8 mouse cellular contexts compared by ENCODE assay signal in genomic region chr4:131825830-131826229, GRCm38 (mm10). TPM values are rescaled to one million over a fixed set of nuclear protein-coding genes. Genes with fewer than 3 reads are reported as not detected.
DNase-seq lines count a peak whose midpoint lies in the region; ATAC-seq and TF ChIP-seq lines count a peak whose summit lies in the region.

No protein-coding gene starts in this region.

- peaks cover 23% of the 10 kb centered on the region for H3K4me1 ChIP-seq in neural tube, embryonic 15.5 days

- no peak overlapping the region for H3K9ac ChIP-seq in neural tube, embryonic 15.5 days (replicated peaks)

- H3ac ChIP-seq in myocyte (ENCODE audit: control insufficient read depth, insufficient read length): no peak overlapping the region

- peak; percentile 50 for DNase-seq in kidney, postnatal 10 days
- DNase-seq in kidney, adult 11 months: no peak
- peak; percentile 74 for DNase-seq in adrenal gland, postnatal 14 days
- peak; percentile 50 to 55 for DNase-seq in heart, postnatal 14 days
- no peak for DNase-seq in right cerebral cortex, adult 2 months (ENCODE audit: low spot score in 2 of 2)
- no peak for DNase-seq in left cerebral cortex, postnatal 36 days (ENCODE audit: low spot score in 2 of 2)

- peaks cover 5% of the 10 kb centered on the region for H3K27me3 ChIP-seq in myocyte (ENCODE audit: control insufficient read depth, insufficient read depth, insufficient read length)
- H3K27me3 ChIP-seq in neural tube, embryonic 15.5 days (replicated peaks): 0 out of 2 replicates have a peak, but pooled peaks cover 5% of the 10 kb centered on the region

- intact Hi-C loops in heart, postnatal 14 days (cut with DNase I): no loop called here
- intact Hi-C loops in left cerebral cortex, postnatal 36 days (cut with DNase I): loop anchor here (10.0 kb wide), 1 partner anchor 311 kb away; no protein-coding TSS in a partner anchor

- H3K4me3 ChIP-seq in myocyte: peak overlapping the region; percentile 7
- H3K4me3 ChIP-seq in neural tube, embryonic 15.5 days (replicated peaks): no peak overlapping the region

- no peaks in the 10 kb centered on the region for H3K79me2 ChIP-seq in myocyte (ENCODE audit: control insufficient read depth, insufficient read depth)

- H3K36me3 ChIP-seq in myocyte (ENCODE audit: control insufficient read depth, insufficient read depth): no peaks in the 10 kb centered on the region
- H3K36me3 ChIP-seq in neural tube, embryonic 15.5 days: no peaks in the 10 kb centered on the region

- no peaks in the 10 kb centered on the region for H3K9me3 ChIP-seq in neural tube, embryonic 15.5 days (replicated peaks)

- H3K4me2 ChIP-seq in myocyte (ENCODE audit: low read depth): no peak overlapping the region
- H3K4me2 ChIP-seq in neural tube, embryonic 15.5 days: no peak overlapping the region

- no peak for ATAC-seq in neural tube, embryonic 15.5 days (ENCODE audit: low FRiP score)

- TF ChIP-seq POLR2A in myocyte (IDR thresholded peaks at IDR 0.05; ENCODE audit: insufficient read length, low read depth): no peak

- no peak overlapping the region for H3K27ac ChIP-seq in neural tube, embryonic 15.5 days (replicated peaks)

- 42% methylated on average over 8 of the region's 8 CpGs for WGBS in neural tube, embryonic 15.5 days

TF ChIP-seq in myocyte, 11 proteins besides CTCF, POLR2A, EP300 and RAD21:
- no peak for TF ChIP-seq REST (IDR thresholded peaks at IDR 0.05; ENCODE audit: insufficient read depth, insufficient read length)
- TF ChIP-seq CEBPB (IDR thresholded peaks at IDR 0.05; ENCODE audit: insufficient read depth, poor library complexity, severe bottlenecking): no peak
- TF ChIP-seq TCF12 (IDR thresholded peaks at IDR 0.05; ENCODE audit: insufficient read depth, poor library complexity, severe bottlenecking): no peak
- no peak for TF ChIP-seq TCF3 (IDR thresholded peaks at IDR 0.05; ENCODE audit: insufficient read length, low read depth)
- TF ChIP-seq E2F4 (IDR thresholded peaks at IDR 0.05; ENCODE audit: insufficient read depth): no peak
- TF ChIP-seq SRF (IDR thresholded peaks at IDR 0.05; ENCODE audit: control insufficient read depth, insufficient read length, low read depth): no peak
- no peak for TF ChIP-seq MYOG (IDR thresholded peaks at IDR 0.05; ENCODE audit: control insufficient read depth in 1 of 3, insufficient read depth in 1 of 3, insufficient read length in 2 of 3, low read depth in 2 of 3)
- TF ChIP-seq MYOD1 (IDR thresholded peaks at IDR 0.05; ENCODE audit: control insufficient read depth in 1 of 3, insufficient read length in 2 of 3, low read depth in 2 of 3): no peak
- TF ChIP-seq POLR2AphosphoS2 (IDR thresholded peaks at IDR 0.05; ENCODE audit: insufficient read length, low read depth): no peak

RNA-seq across cellular contexts. Expression of gene Ptpru, which starts 12.3 kb away (rescaled TPM):
- total RNA-seq in adrenal gland, postnatal 14 days (2021): 32.4 and 34.6 TPM in 2 replicates
- total RNA-seq in heart, postnatal 14 days (2021): 1 to 10 TPM; 3.2 to 6.8 TPM
- 1.0 TPM for polyA plus RNA-seq in myocyte (2012; fragmentation: generic; extraction: Trizol)
- total RNA-seq in left cerebral cortex, postnatal 36 days (2021): 10 to 100 TPM; 44.6 to 57.4 TPM
- 15.9 and 23.5 TPM in 2 replicates for polyA plus RNA-seq in neural tube, embryonic 15.5 days (2015; fragmentation: Nextera tagmentation; extraction: Ambion mirVana)

RNA-seq across cellular contexts. Expression of gene Mecr, which starts 17.4 kb away (rescaled TPM):
- total RNA-seq in adrenal gland, postnatal 14 days (2021): 130 and 140 TPM in 2 replicates
- 10 to 100 TPM; 29.7 to 30.4 TPM for total RNA-seq in heart, postnatal 14 days (2021)
- 38.6 TPM for polyA plus RNA-seq in myocyte (2012; fragmentation: generic; extraction: Trizol)
- 10 to 100 TPM; 27.1 to 32.4 TPM for total RNA-seq in left cerebral cortex, postnatal 36 days (2021)
- polyA plus RNA-seq in neural tube, embryonic 15.5 days (2015; fragmentation: Nextera tagmentation; extraction: Ambion mirVana): 38.3 and 39.2 TPM in 2 replicates

RNA-seq across cellular contexts. Expression of gene Srsf4, which starts 47.6 kb away (rescaled TPM):
- 69.2 and 73.4 TPM in 2 replicates for total RNA-seq in adrenal gland, postnatal 14 days (2021)
- total RNA-seq in heart, postnatal 14 days (2021): 10 to 100 TPM; 39.4 to 42.4 TPM
- polyA plus RNA-seq in myocyte (2012; fragmentation: generic; extraction: Trizol): 33.5 TPM
- 10 to 100 TPM; 70.3 to 76.8 TPM for total RNA-seq in left cerebral cortex, postnatal 36 days (2021)
- 91.1 and 94.0 TPM in 2 replicates for polyA plus RNA-seq in neural tube, embryonic 15.5 days (2015; fragmentation: Nextera tagmentation; extraction: Ambion mirVana)

Comparison
In these comparisons a context has a peak if more than half of its experiments do, and no peak if none do; other contexts are left out.
1. DNase-seq: peak in kidney, postnatal 10 days (single experiment), adrenal gland, postnatal 14 days (single experiment) and heart, postnatal 14 days (2 of 2); none in kidney, adult 11 months (single experiment), right cerebral cortex, adult 2 months (0 of 2) and left cerebral cortex, postnatal 36 days (0 of 2).